Mouse (Mus musculus) left cerebral cortex, adult 18-20 months (tissue): Measurements from ENCODE around the gene Rab20. TPM values are rescaled to one million over a fixed set of nuclear protein-coding genes. Genes with fewer than 3 reads are reported as not detected.
A peak's percentile ranks its signal among the peaks of the same experiment; 100 is the strongest.
"Not testable (repeated sequence)": the region's sequence is repeated elsewhere in the genome, so short reads cannot be mapped to it uniquely, and the experiment has no call there.

ENCODE experiments used
- DNase-seq, 2 experiments: peaks; one replicate each; pipeline ENCODE4 v3.0.0; 2021 to 2022; ENCODE audit warnings: low spot score in 2 of 2, mixed read lengths in 1 of 2
- total RNA-seq, 2 experiments: library from RNA; stranded (reverse); gene quantifications; 2 replicates each; pipeline ENCODE4 v1.2.3; 2021

Rab20 gene
- total RNA-seq, 2 experiments from 2014 or later = 0.40 to 0.44 TPM

- DNase-seq = no peak
Observed at GRCm38 (mm10) chr8:11482537-11482936, 4.0 kb upstream of the Rab20 start.

GRCm38 (mm10) chr8:11481876-11482275, 3.4 kb upstream of the Rab20 start:
- no peak for DNase-seq

GRCm38 (mm10) chr8:11479591-11479990, 1.1 kb upstream of the Rab20 start:
- DNase-seq = no peak

- no peak for DNase-seq
Observed at GRCm38 (mm10) chr8:11478807-11479527, 457 bp upstream of the Rab20 start.

- DNase-seq = no peak
Observed at GRCm38 (mm10) chr8:11477178-11477553, 1.3 kb downstream of the Rab20 start.

GRCm38 (mm10) chr8:11476338-11477177, 2.0 kb downstream of the Rab20 start:
- DNase-seq = peak; percentile 29 to 36

- no peak for DNase-seq
Observed at GRCm38 (mm10) chr8:11475876-11476275, 2.6 kb downstream of the Rab20 start.

GRCm38 (mm10) chr8:11475397-11475796, 3.1 kb downstream of the Rab20 start:
- no peak for DNase-seq

- DNase-seq = no peak
Observed at GRCm38 (mm10) chr8:11473072-11473471, 5.4 kb downstream of the Rab20 start.

GRCm38 (mm10) chr8:11471309-11471708, 7.2 kb downstream of the Rab20 start:
- no peak for DNase-seq

- DNase-seq = no peak
Observed at GRCm38 (mm10) chr8:11470694-11471093, 7.8 kb downstream of the Rab20 start.

- DNase-seq = no peak
Observed at GRCm38 (mm10) chr8:11469095-11469494, 9.4 kb downstream of the Rab20 start.

GRCm38 (mm10) chr8:11466528-11466927, 12.0 kb downstream of the Rab20 start:
- DNase-seq = not testable (repeated sequence)

- no peak for DNase-seq
Observed at GRCm38 (mm10) chr8:11465619-11466018, 12.9 kb downstream of the Rab20 start.

GRCm38 (mm10) chr8:11464707-11464964, 13.9 kb downstream of the Rab20 start:
- DNase-seq = no peak

- no peak for DNase-seq
Observed at GRCm38 (mm10) chr8:11463889-11464706, 14.4 kb downstream of the Rab20 start.

GRCm38 (mm10) chr8:11463541-11463888, 15.0 kb downstream of the Rab20 start:
- DNase-seq = no peak

GRCm38 (mm10) chr8:11462641-11463040, 15.9 kb downstream of the Rab20 start:
- no peak for DNase-seq

- DNase-seq = no peak
Observed at GRCm38 (mm10) chr8:11461847-11462246, 16.7 kb downstream of the Rab20 start.

- DNase-seq = no peak
Observed at GRCm38 (mm10) chr8:11460934-11461333, 17.6 kb downstream of the Rab20 start.

GRCm38 (mm10) chr8:11459016-11459415, 19.5 kb downstream of the Rab20 start:
- DNase-seq = no peak
